Mouse (Mus musculus) ES-CJ7 (cell line): ENCODE results near the gene Wdr60.
"Not testable (repeated sequence)": the region's sequence is repeated elsewhere in the genome, so short reads cannot be mapped to it uniquely, and the experiment has no call there.

Source experiments
- DNase-seq: peaks from one replicate; pipeline ENCODE4 v3.0.0; 2011; ENCODE audit warnings: low read depth, low spot score

The Wdr60 gene

GRCm38 (mm10) chr12:116262555-116263341, at the start of gene Wdr60:
Wdr60 (minus strand) TSS chr12:116263022.
- peak; percentile 86 for DNase-seq

- DNase-seq = no peak
Measured at GRCm38 (mm10) chr12:116308612-116309011, 45.8 kb upstream of the Wdr60 start.

- DNase-seq = no peak
Measured at GRCm38 (mm10) chr12:116307870-116308269, 45.0 kb upstream of the Wdr60 start.

- no peak for DNase-seq
Measured at GRCm38 (mm10) chr12:116306042-116306441, 43.2 kb upstream of the Wdr60 start.

GRCm38 (mm10) chr12:116302181-116302580, 39.4 kb upstream of the Wdr60 start:
- DNase-seq = no peak

DNA sequence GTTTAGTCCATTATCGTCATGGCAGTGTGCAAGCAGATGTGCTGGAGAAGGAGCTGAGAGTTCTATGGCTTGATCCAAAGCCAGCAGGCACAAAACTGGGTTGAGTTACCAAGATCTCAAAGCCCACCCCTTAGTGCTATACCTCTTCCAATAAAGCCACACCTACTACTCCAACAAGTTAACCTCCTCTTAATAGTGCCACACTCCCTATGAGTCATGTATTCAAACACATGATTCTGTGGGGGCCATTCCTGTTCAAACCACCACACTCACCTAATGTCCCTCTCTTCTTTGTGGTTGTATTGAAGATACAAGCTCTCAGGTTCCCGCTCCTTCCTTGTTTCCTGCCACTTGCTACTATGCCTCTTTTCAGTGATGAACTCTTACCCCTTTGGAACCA, 37.1 kb upstream of the Wdr60 start:
- DNase-seq = no peak

DNA sequence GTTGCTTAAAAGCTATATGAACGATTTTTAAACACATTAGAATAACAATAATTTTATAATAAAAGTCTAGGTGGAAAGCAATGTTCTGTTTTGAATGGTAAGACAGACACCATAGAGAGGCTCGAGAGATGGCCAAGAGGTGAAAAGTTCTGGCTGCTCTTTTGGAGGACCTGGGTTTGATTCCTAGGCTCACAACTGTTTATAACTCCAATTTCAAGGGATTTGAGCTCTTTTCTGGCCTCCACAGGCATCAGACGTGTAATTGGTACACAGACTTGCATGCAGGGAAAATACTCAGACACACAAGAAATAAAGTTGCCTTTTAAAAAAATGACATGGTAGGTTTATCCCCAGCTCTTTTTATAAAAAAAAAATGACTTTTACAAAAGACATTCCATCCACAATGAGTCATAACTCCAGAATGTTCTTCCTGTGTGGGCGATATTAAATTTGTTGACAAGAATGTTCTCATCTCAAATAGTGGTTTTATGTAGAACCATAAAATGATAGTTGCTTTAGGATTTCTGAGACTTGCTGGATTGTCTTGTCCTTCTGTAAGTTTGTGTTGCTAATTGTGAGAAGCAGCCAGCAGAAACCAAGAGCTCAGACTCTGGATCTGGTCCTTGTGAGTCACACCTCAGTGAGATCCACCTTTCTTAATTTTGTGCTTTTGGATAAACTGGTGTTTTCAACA, 30.9 kb upstream of the Wdr60 start:
- DNase-seq = no peak

- DNase-seq = no peak
Measured at GRCm38 (mm10) chr12:116293185-116293584, 30.4 kb upstream of the Wdr60 start.

DNA sequence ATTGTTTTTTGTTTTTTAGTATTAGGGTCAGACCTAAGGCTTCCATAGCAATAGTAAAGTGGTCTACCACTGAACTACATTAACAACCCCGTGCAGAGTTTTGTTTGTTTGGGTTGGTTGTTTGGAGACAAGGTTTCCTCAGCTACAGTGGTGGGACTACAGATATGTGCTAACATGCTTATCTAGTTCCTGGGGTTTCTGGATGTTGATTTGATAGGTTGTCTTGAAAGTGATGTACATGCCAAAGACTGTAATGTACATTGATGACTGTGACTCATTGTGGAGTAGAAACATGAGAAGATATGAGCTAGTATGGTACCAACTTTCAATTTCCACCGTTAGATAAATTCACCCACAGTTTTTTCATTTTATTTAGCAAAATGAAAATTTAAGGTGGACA, 20.7 kb upstream of the Wdr60 start:
- no peak for DNase-seq

GRCm38 (mm10) chr12:116282856-116283255, 20.0 kb upstream of the Wdr60 start:
- DNase-seq = no peak

DNA sequence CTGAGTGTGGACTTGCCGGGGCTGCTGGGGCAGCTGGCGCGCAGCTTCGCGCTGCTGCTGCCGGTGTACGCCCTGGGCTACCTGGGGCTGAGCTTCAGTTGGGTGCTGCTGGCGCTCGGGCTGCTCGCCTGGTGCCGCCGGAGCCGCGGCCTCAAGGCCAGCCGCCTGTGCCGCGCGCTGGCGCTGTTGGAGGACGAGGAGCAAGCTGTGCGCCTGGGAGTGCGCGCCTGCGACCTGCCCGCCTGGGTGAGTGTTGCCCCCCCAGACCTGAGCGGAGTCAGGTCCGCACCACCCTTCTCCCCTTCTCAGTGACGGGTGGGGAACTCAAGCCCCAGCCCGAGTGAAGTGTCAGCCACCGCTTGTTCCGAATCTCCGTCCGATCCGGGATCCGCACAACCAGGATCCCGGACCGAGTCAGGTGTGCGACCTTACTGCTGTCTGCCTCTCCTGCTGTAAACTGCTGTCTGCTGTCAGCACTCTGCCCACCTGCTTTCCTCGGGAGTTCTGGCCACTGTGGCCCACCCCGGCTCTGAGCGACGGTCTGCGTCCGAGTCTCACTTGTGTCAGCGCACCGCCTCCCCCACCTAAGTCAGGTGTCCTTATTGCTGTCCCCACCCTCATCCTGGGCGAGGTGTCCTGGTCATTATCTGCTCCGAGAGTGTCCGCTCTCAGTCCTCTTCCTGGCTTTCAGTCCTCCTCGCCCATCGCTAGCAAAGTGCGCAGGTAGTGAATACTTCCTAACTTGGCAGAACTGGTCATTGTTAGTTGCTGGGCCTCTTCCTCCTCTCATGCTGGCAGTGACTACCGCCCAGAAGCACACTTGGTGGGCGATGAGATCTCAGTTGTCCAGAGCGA, 18.8 kb upstream of the Wdr60 start:
- peak; percentile 48 for DNase-seq

- DNase-seq = peak; percentile 100
Measured at GRCm38 (mm10) chr12:116280653-116281364, 18.0 kb upstream of the Wdr60 start, which contains the start of gene Esyt2. Esyt2 (plus strand) TSS chr12:116281196.

- no peak for DNase-seq
Measured at GRCm38 (mm10) chr12:116280149-116280652, 17.4 kb upstream of the Wdr60 start.

DNA sequence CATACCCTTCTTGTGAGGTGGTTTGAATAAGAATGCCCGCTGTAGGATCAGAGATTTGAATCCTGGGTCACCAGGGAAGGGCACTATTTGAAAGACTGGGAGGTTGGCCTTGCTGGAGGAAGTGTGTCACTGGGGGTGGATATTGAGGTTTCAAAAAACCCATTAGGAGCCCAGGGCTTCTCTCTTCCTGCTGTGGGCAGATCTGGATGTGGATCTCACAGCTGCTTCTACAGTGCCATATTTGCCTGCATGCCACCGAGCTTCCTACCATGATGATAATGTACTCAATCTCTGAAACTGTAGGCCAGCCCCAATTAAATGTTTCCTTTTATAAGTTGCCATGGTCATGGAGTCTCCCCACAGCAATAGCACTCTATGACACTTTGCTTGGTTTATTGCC, 16.4 kb upstream of the Wdr60 start:
- no peak for DNase-seq

- DNase-seq = no peak
Measured at GRCm38 (mm10) chr12:116278541-116278940, 15.7 kb upstream of the Wdr60 start.

DNA sequence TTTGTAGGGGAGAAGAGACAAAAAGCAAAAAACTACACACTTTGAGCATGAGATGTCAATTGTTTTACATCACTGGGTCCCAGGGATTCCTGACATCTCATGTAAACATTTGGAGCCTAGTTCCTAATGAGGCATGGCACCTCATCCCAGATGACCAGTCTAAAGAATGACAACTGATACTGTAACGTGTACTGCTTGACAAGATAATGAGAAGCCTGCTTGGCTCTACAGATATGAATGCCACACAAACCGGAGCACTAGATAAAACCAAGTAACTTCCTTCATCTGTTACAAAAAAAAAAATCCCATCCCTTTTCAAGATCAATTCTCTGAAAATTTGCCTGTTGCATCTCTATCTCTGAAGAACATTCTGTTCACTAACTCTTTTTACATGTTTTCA, 14.1 kb upstream of the Wdr60 start:
- DNase-seq = no peak

DNA sequence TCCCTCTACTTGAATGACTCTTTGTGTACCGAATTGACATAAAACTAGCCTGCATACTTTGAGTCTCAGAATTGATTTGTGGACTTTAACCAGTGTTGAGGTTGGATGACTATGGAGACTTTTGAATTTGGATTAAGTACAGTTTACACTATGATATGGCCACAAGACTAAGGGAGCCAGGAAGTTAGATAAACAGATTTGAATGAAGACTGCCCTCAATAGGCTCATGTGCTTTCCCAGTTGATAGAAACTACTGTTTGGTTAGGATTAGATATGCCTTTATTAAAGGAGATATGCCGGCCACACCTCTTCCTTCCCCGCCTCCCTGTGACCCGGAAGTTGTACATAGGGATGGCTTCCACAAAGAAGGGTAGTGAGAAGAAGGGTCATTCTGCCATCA, 12.8 kb upstream of the Wdr60 start:
- DNase-seq = no peak

- not testable (repeated sequence) for DNase-seq
Measured at GRCm38 (mm10) chr12:116275086-116275485, 12.3 kb upstream of the Wdr60 start, which contains the start of gene Gm11027. Gm11027 (plus strand) TSS chr12:116275386.

- no peak for DNase-seq
Measured at GRCm38 (mm10) chr12:116273733-116274132, 10.9 kb upstream of the Wdr60 start.

- no peak for DNase-seq
Measured at GRCm38 (mm10) chr12:116271071-116271470, 8.2 kb upstream of the Wdr60 start.

GRCm38 (mm10) chr12:116270538-116270937, 7.7 kb upstream of the Wdr60 start:
- DNase-seq = no peak
